Mouse (Mus musculus): ENCODE measurements at regions not wholly inside any gene's neighbourhood (a gene's known extent, or its start where the extent isn't known, plus 50 kb on each side); places are given as distances from the start of the nearest gene placed in this dataset.

- TF ChIP-seq CTCF (IDR thresholded peaks at IDR 0.05; ENCODE audit: control insufficient read depth, insufficient read depth, insufficient read length), result no peak
- TF ChIP-seq MAX (IDR thresholded peaks at IDR 0.05), result no peak
- TF ChIP-seq CEBPB (IDR thresholded peaks at IDR 0.05; ENCODE audit: low read depth), result no peak
- TF ChIP-seq USF1 (IDR thresholded peaks at IDR 0.05; ENCODE audit: low read depth), result no peak
Observed at GRCm38 (mm10) chr8:8536626-8537025, 124.4 kb downstream of the Efnb2 start.

Measured in C2C12 (cell line).